Mouse (Mus musculus) midbrain, embryonic 11.5 days (tissue): Measurements from ENCODE around the gene Cdkl4. TPM values are rescaled to one million over a fixed set of nuclear protein-coding genes. Genes with fewer than 3 reads are reported as not detected.
A peak's percentile ranks its signal among the peaks of the same experiment; 100 is the strongest.
"Not testable (repeated sequence)": the region's sequence is repeated elsewhere in the genome, so short reads cannot be mapped to it uniquely, and the experiment has no call there.

Experiments used
- ATAC-seq: fragments of 200-750 bp; cut with Nextera tagmentation; 2 replicates; pipeline ENCODE4 v1.8.0; 2017; ENCODE audit warnings: moderate TSS enrichment, moderate library complexity; ENCODE audit not compliant: low FRiP score
- DNase-seq: peaks from one replicate; pipeline ENCODE4 v3.0.0; 2015; ENCODE audit warnings: low spot score; ENCODE audit errors: missing footprints
- H3K27ac ChIP-seq: fragments of 300-500 bp; sonication (generic); 2 replicates; pipeline ENCODE4 v1.5.1; 2014; ENCODE audit warnings: low read depth, low read length
- H3K27me3 ChIP-seq: fragments of 300-500 bp; sonication (generic); 2 replicates; pipeline ENCODE4 v1.6.1; 2014; ENCODE audit warnings: mild to moderate bottlenecking, low read length, moderate library complexity, mixed read lengths; ENCODE audit not compliant: control insufficient read depth, insufficient read depth
- H3K36me3 ChIP-seq: fragments of 300-500 bp; sonication (generic); 2 replicates; pipeline ENCODE4 v1.6.1; 2014; ENCODE audit warnings: mild to moderate bottlenecking, low read length, moderate library complexity, mixed read lengths; ENCODE audit not compliant: control insufficient read depth, insufficient read depth
- H3K4me1 ChIP-seq: fragments of 300-500 bp; sonication (generic); 2 replicates; pipeline ENCODE4 v1.6.1; 2014; ENCODE audit warnings: low read length; ENCODE audit not compliant: control insufficient read depth, insufficient read depth
- H3K4me2 ChIP-seq: fragments of 300-500 bp; sonication (generic); 2 replicates; pipeline ENCODE4 v1.6.1; 2014; ENCODE audit warnings: mild to moderate bottlenecking, moderate library complexity
- H3K4me3 ChIP-seq: fragments of 300-500 bp; sonication (generic); 2 replicates; pipeline ENCODE4 v1.5.1; 2014; ENCODE audit warnings: low read depth, low read length
- H3K9ac ChIP-seq: fragments of 300-500 bp; sonication (generic); 2 replicates; pipeline ENCODE4 v1.6.1; 2014; ENCODE audit warnings: low read length
- H3K9me3 ChIP-seq: fragments of 300-500 bp; sonication (generic); 2 replicates; pipeline ENCODE4 v1.6.1; 2016; ENCODE audit warnings: low read length; ENCODE audit not compliant: control insufficient read depth
- WGBS: fragments of 180-500 bp; shearing (Covaris S2); extraction: QIAGEN DNeasy Blood & Tissue Kit; methylation state at CpG from one replicate; pipeline ENCODE4 v1.1.7; 2014; 5-methylcytosine and 5-hydroxymethylcytosine counted together
- polyA plus RNA-seq: library from polyadenylated mRNA; unstranded; fragments of >200 nt; fragmentation: Nextera tagmentation; extraction: Ambion mirVana; gene quantifications from 2 replicates; pipeline ENCODE4 v1.2.1, GENCODE M21; 2014

Cdkl4 gene
- polyA plus RNA-seq, 1 experiment from 2014 or later, result 2.0 TPM

- DNase-seq, result peak; percentile 60
- not testable (repeated sequence) for H3K9me3 ChIP-seq, H3K4me1 ChIP-seq, H3K4me3 ChIP-seq, H3K9ac ChIP-seq, ATAC-seq, H3K36me3 ChIP-seq, H3K27me3 ChIP-seq, H3K27ac ChIP-seq, H3K4me2 ChIP-seq
- WGBS, result 90% methylated on average over 1 of the region's 2 CpGs
Observed at GRCm38 (mm10) chr17:80569718-80570117, 7.9 kb downstream of the Cdkl4 start.

- no peak overlapping the region for H3K27ac ChIP-seq
- H3K4me1 ChIP-seq, result peaks cover 3% of the 10 kb centered on the region; the same call in 1 of the 2 replicates
- 92% methylated on average over 6 of the region's 6 CpGs for WGBS
- H3K9ac ChIP-seq, result no peak overlapping the region
- H3K9me3 ChIP-seq, result no peaks in the 10 kb centered on the region; the same call in 1 of the 2 replicates
- H3K36me3 ChIP-seq, result no peaks in the 10 kb centered on the region
- no peak overlapping the region for H3K4me2 ChIP-seq
- ATAC-seq, result no peak
- peak; percentile 67 for DNase-seq
- H3K27me3 ChIP-seq, result no peaks in the 10 kb centered on the region
- H3K4me3 ChIP-seq, result no peak overlapping the region
Observed at GRCm38 (mm10) chr17:80568842-80569601, 8.6 kb downstream of the Cdkl4 start.

GRCm38 (mm10) chr17:80568441-80568840 is 9.2 kb downstream of the Cdkl4 start:
- 82% methylated on average over 2 of the region's 2 CpGs for WGBS
- ATAC-seq (no peak), DNase-seq (peak; percentile 21)
- no peaks in the 10 kb centered on the region for H3K27me3 ChIP-seq
- no peak overlapping the region for H3K9ac ChIP-seq
- peaks cover 3% of the 10 kb centered on the region; the same call in 1 of the 2 replicates for H3K4me1 ChIP-seq
- H3K27ac ChIP-seq, result no peak overlapping the region
- H3K4me2 ChIP-seq, result no peak overlapping the region
- no peaks in the 10 kb centered on the region; the same call in 1 of the 2 replicates for H3K9me3 ChIP-seq
- no peak overlapping the region for H3K4me3 ChIP-seq
- no peaks in the 10 kb centered on the region for H3K36me3 ChIP-seq

- no peaks in the 10 kb centered on the region for H3K36me3 ChIP-seq
- peak; percentile 84 for DNase-seq
- no peaks in the 10 kb centered on the region for H3K27me3 ChIP-seq
- no peaks in the 10 kb centered on the region; the same call in 1 of the 2 replicates for H3K9me3 ChIP-seq
- no peak for ATAC-seq
- no peak overlapping the region for H3K4me2 ChIP-seq
- H3K4me3 ChIP-seq, result no peak overlapping the region
- no peaks in the 10 kb centered on the region for H3K4me1 ChIP-seq
- H3K9ac ChIP-seq, result no peak overlapping the region
- WGBS, result 74% methylated on average over 3 of the region's 3 CpGs
- no peak overlapping the region for H3K27ac ChIP-seq
Observed at GRCm38 (mm10) chr17:80564611-80564924, 13.0 kb downstream of the Cdkl4 start.

- not testable (repeated sequence) for H3K36me3 ChIP-seq, H3K27ac ChIP-seq, H3K4me3 ChIP-seq, ATAC-seq, H3K4me2 ChIP-seq, H3K27me3 ChIP-seq, H3K4me1 ChIP-seq, H3K9ac ChIP-seq, H3K9me3 ChIP-seq, DNase-seq
- 96% methylated on average over 27 of the region's 27 CpGs for WGBS
Observed at GRCm38 (mm10) chr17:80563762-80564610, 13.6 kb downstream of the Cdkl4 start.

GRCm38 (mm10) chr17:80562792-80563191 is 14.8 kb downstream of the Cdkl4 start:
- ATAC-seq, result no peak

GRCm38 (mm10) chr17:80560669-80561401 is 16.8 kb downstream of the Cdkl4 start:
- Histone ChIP-seq H3K4me1 (no peaks in the 10 kb centered on the region), H3K9me3 (no peaks in the 10 kb centered on the region; the same call in 1 of the 2 replicates), H3K9ac (no peak overlapping the region), H3K4me3 (no peak overlapping the region), H3K4me2 (no peak overlapping the region), H3K27me3 (no peaks in the 10 kb centered on the region), H3K27ac (no peak overlapping the region), H3K36me3 (no peaks in the 10 kb centered on the region)
- ATAC-seq, result peak; percentile 68
- 25% methylated on average over 12 of the region's 12 CpGs for WGBS
- peak; percentile 94 for DNase-seq

More at GRCm38 (mm10) chr17:80562792-80563191, 14.8 kb downstream of the Cdkl4 start:
- no peaks in the 10 kb centered on the region for H3K36me3 ChIP-seq
- H3K27ac ChIP-seq, result no peak overlapping the region
- DNase-seq, result no peak
- H3K9ac ChIP-seq, result no peak overlapping the region
- H3K9me3 ChIP-seq, result no peaks in the 10 kb centered on the region; the same call in 1 of the 2 replicates
- no peak overlapping the region for H3K4me3 ChIP-seq
- no peak overlapping the region for H3K4me2 ChIP-seq
- WGBS, result 77% methylated on average over 5 of the region's 5 CpGs
- no peaks in the 10 kb centered on the region for H3K27me3 ChIP-seq
- no peaks in the 10 kb centered on the region for H3K4me1 ChIP-seq

GRCm38 (mm10) chr17:80559745-80560144 is 17.9 kb downstream of the Cdkl4 start:
- DNase-seq, result no peak
- no peak overlapping the region for H3K27ac ChIP-seq
- no peak overlapping the region for H3K4me3 ChIP-seq
- no peak overlapping the region for H3K4me2 ChIP-seq
- no peaks in the 10 kb centered on the region for H3K36me3 ChIP-seq
- no peak overlapping the region for H3K9ac ChIP-seq
- 91% methylated on average over 4 of the region's 4 CpGs for WGBS
- ATAC-seq, result no peak
- no peaks in the 10 kb centered on the region for H3K9me3 ChIP-seq
- no peaks in the 10 kb centered on the region for H3K4me1 ChIP-seq
- no peaks in the 10 kb centered on the region for H3K27me3 ChIP-seq
